Comparison of ENCODE assay signal across 20 mouse cellular contexts in the genomic region with DNA sequence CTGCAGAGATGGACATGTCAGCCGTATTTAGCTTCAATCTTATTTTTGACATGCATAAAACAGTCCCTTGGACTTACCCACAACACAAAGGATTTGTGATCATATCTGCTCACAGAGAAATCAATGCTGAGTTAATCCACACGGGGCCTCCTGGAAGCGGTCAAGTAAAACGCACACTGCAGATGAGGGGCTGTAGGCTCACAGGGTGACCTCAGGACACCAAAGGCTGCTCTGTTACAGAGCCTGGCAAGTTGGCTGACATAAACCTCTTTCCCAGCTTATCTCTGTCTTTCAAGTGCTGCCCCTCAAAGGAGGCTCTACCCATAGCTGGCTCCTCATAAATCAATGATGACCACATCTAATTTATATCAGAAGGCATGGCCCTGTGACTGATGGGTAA. TPM values are rescaled to one million over a fixed set of nuclear protein-coding genes. Genes with fewer than 3 reads are reported as not detected.
"Had no signal": no experiment of that assay in that cellular context is flagged by ENCODE, and none has a peak within 500 bp of the region (broad histone marks: within the 10 kb centered on the region; RNA-seq: fewer than 3 reads in every experiment).

No protein-coding gene starts in this region.

- H3K9me3 ChIP-seq: kidney, embryonic 15.5 days; limb, embryonic 12.5 days; limb, embryonic 15.5 days; stomach, embryonic 15.5 days had no signal

- H3K27me3 ChIP-seq: stomach, embryonic 15.5 days had no signal

- H3K4me2 ChIP-seq: kidney, embryonic 15.5 days; limb, embryonic 12.5 days; limb, embryonic 15.5 days; liver, embryonic 11.5 days; lung, embryonic 14.5 days; stomach, embryonic 15.5 days had no signal

- H3K4me1 ChIP-seq: limb, embryonic 12.5 days had no signal

- DNase-seq: kidney, adult 18-20 months; kidney, postnatal 10 days; kidney, postnatal 36 days; layer of hippocampus, postnatal 36 days; left cerebral cortex, postnatal 4 days; liver, postnatal 0 days; lung, embryonic 14.5 days; right cerebral cortex, postnatal 25 days; spleen, adult 18-20 months; thymus, postnatal 25 days had no signal

- H3K27ac ChIP-seq: kidney, embryonic 15.5 days; limb, embryonic 12.5 days; limb, embryonic 15.5 days; liver, embryonic 14.5 days; macrophage; stomach, embryonic 15.5 days had no signal

- H3K9ac ChIP-seq: kidney, embryonic 15.5 days; limb, embryonic 12.5 days; limb, embryonic 15.5 days; liver, embryonic 14.5 days; liver, postnatal 0 days; lung, embryonic 14.5 days; stomach, embryonic 15.5 days had no signal

- ATAC-seq: inflammation-experienced regulatory T-cells, adult 6 months; intestine, embryonic 16.5 days; liver, postnatal 0 days; lung, postnatal 0 days had no signal

- H3K36me3 ChIP-seq: kidney, embryonic 15.5 days; limb, embryonic 12.5 days; limb, embryonic 15.5 days; stomach, embryonic 15.5 days had no signal

- H3K4me3 ChIP-seq: kidney, embryonic 15.5 days; limb, embryonic 12.5 days; limb, embryonic 15.5 days; stomach, embryonic 15.5 days had no signal

RNA-seq across cellular contexts. Expression of gene Adamts18, which starts 14.9 kb away (rescaled TPM):
- polyA plus RNA-seq: inflammation-experienced regulatory T-cells, adult 6 months; liver, postnatal 0 days; macrophage had no signal
